Mouse (Mus musculus): ENCODE measurements at regions not wholly inside any gene's neighbourhood (a gene's known extent, or its start where the extent isn't known, plus 50 kb on each side); places are given as distances from the start of the nearest gene placed in this dataset.

- TF ChIP-seq CTCF (IDR thresholded peaks at IDR 0.05; ENCODE audit: control insufficient read depth, insufficient read depth, low read length) (no peak), POLR2A (IDR thresholded peaks at IDR 0.05; ENCODE audit: borderline replicate concordance, control insufficient read depth, low read depth, low read length) (no peak)
Measured at GRCm38 (mm10) chr12:12776783-12777182, 164.9 kb downstream of the Mycn start.
